Mouse (Mus musculus) thymus, postnatal 14 days (tissue): ENCODE data around the gene Tgm6.

Source experiments
- DNase-seq: peaks from one replicate; pipeline ENCODE4 v3.0.0; 2021

The Tgm6 gene

DNA sequence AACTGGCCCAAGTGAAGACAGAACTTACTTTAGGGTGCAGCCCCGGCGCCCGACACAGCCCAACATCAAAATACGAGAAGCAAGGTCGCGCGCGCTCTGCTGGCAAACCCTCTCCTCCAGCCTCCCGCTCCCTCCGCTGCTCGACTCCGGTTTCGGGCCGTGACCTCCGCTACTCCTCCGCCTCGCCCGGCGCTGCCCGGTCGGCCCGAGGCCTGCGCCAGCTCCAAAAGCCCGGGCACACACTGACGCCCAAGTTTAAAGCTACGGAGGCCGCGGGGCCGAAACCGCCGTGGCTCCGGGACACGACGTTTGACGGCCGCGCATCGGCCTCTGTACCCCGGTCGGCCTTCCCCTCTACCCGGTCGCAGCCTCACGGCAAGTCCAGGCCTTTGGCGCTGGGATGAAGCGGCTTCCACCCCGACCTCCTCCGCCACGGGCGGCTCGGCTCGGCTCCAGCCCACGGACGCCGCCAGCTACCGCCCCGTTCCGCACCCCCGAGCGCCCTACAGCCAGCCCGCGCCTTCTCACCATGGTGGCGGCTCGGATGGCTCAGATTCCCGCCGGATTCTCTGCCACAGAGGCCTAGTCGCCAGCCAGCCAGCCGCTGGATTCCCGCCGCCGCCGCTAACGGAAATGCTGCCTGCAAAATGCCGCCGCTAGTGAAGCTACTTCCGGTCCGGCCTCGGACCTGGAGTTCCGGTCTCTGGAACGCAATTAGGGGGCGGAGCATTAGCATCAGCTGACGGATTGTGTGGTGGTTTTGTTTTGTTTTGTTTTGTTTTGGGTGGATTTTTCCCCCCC, 66.7 kb downstream of the Tgm6 start, which contains the start of gene Snrpb:
Snrpb (minus strand) TSS at position 698 of the 801 bp plus-strand sequence.
- peak; percentile 83 for DNase-seq

DNA sequence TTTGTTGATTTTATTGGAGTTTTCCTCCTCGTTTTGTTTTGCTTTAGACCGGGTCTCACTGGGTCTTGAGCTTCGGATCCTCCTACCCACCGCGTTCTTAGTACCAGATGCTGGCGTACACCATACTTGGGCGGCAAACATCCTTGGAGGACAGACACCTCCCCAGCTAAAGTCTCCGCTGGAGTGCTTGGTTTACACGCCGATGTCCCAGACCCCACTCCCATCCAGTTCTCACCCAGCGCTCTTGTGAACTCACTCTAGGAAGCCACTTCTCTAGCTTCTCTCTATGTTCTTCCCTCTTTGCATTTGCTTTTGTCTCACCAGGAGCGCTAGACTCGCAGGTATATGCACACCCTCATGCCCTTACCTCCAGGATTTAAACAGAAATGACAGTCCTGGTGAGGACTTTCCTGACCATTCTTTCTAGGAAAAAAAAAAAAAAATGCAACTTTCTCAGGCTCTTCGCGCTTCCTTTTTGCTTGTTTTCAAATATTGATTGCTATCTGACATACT, 67.3 kb downstream of the Tgm6 start:
- DNase-seq = no peak

DNA sequence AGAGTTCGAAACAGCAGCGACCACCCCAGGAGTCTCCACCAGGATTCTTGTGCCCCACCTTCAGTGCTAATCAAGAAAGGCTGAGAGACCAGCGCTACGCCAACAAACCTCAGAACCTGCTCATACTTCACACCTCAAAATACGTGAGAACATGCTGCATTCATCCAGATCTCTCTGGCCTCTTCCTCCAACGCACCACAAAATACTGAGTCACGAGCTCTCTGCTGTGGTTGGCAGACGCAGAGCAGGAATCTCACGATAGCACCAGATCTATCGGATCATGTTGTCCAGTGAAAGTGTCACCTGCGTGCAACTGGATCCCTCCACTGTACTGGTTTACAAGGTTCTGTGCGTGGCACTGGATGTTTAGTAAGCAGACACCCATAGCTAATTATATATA, 76.2 kb downstream of the Tgm6 start:
- no peak for DNase-seq

DNA sequence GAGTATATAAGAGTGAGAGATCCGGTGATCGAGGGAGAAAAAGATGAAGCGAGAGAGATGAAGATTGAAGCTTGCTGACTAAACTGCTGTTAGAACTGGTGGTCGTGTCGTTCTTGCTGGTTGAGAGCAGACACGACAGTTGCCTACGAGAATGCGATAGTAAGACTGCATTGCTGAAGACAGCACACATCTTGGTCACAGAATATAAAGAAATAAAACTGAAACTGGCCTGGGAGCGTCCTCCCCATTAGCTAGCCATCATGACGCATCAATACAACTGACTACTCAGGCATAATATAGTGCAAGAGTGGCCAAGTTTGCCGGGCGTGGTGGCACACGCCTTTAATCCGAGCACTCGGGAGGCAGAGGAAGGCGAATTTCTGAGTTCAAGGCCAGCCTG, 82.7 kb downstream of the Tgm6 start, which contains the start of gene Tmc2:
Tmc2 (plus strand) TSS at position 301 of the 400 bp plus-strand sequence.
- DNase-seq = no peak

DNA sequence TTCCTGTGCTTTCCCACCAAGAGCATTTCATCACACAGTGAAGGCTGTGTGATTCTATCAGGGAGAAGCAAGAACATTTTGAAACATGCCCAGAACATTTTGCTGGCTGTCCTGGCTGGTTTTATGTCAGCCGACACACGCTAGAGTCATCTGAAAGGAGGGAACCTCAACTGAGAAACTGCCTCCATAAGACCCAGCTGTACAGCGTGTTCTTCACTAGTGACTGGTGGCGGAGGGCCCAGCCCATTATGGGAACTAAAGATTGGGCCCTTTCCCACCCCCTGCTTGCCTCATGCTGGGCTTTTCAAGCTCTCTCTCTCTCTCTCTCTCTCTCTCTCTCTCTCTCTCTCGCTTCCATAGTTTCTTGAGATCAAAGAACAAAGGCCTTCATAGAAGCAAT, 88.7 kb downstream of the Tgm6 start:
- DNase-seq = no peak
